Mouse (Mus musculus) neural tube, embryonic 14.5 days (tissue): ENCODE measurements around the gene Tiam1. TPM values are rescaled to one million over a fixed set of nuclear protein-coding genes. Genes with fewer than 3 reads are reported as not detected.

Experiments
- ATAC-seq: fragments of 200-750 bp; cut with Nextera tagmentation; 2 replicates; pipeline ENCODE4 v1.8.0; 2017; ENCODE audit warnings: low read depth, mild to moderate bottlenecking, moderate TSS enrichment, moderate library complexity
- H3K27ac ChIP-seq: fragments of 300-500 bp; sonication (generic); 2 replicates; pipeline ENCODE4 v1.5.1; 2014; ENCODE audit warnings: low read depth, mild to moderate bottlenecking, control low read depth, low read length, moderate library complexity, mixed read lengths
- H3K27me3 ChIP-seq: fragments of 300-500 bp; sonication (generic); 2 replicates; pipeline ENCODE4 v1.6.1; 2014; ENCODE audit warnings: low read length; ENCODE audit not compliant: control insufficient read depth, insufficient read depth
- H3K36me3 ChIP-seq: fragments of 300-500 bp; sonication (generic); 2 replicates; pipeline ENCODE4 v1.6.1; 2014; ENCODE audit warnings: low read length, mixed read lengths; ENCODE audit not compliant: control insufficient read depth, insufficient read depth
- H3K4me1 ChIP-seq: fragments of 300-500 bp; sonication (generic); 2 replicates; pipeline ENCODE4 v1.6.1; 2014; ENCODE audit warnings: low read length; ENCODE audit not compliant: control insufficient read depth, insufficient read depth
- H3K4me2 ChIP-seq: fragments of 300-500 bp; sonication (generic); 2 replicates; pipeline ENCODE4 v1.6.1; 2014; ENCODE audit warnings: mild to moderate bottlenecking, low read depth, low read length, control low read depth
- H3K4me3 ChIP-seq: fragments of 300-500 bp; sonication (generic); 2 replicates; pipeline ENCODE4 v1.5.1; 2014; ENCODE audit warnings: low read depth, low read length, control low read depth, mixed read lengths
- H3K9ac ChIP-seq: fragments of 300-500 bp; sonication (generic); replicated peaks from 2 replicates; pipeline ENCODE4 v1.6.1; 2014; ENCODE audit warnings: low read depth, mild to moderate bottlenecking, control low read depth, low read length, mixed read lengths
- H3K9me3 ChIP-seq: fragments of 300-500 bp; sonication (generic); 2 replicates; pipeline ENCODE4 v1.6.1; 2016; ENCODE audit warnings: low read length; ENCODE audit not compliant: control insufficient read depth
- WGBS: fragments of 180-500 bp; shearing (Covaris S2); extraction: QIAGEN DNeasy Blood & Tissue Kit; methylation state at CpG from one replicate; pipeline ENCODE4 v1.1.7; 2014; 5-methylcytosine and 5-hydroxymethylcytosine counted together
- polyA plus RNA-seq: library from polyadenylated mRNA; unstranded; fragments of >200 nt; fragmentation: Nextera tagmentation; extraction: Ambion mirVana; gene quantifications from 2 replicates; pipeline ENCODE4 v1.2.1, GENCODE M21; 2014

Tiam1 gene
- polyA plus RNA-seq, 1 experiment from 2014 or later, result 34.8 TPM

DNA sequence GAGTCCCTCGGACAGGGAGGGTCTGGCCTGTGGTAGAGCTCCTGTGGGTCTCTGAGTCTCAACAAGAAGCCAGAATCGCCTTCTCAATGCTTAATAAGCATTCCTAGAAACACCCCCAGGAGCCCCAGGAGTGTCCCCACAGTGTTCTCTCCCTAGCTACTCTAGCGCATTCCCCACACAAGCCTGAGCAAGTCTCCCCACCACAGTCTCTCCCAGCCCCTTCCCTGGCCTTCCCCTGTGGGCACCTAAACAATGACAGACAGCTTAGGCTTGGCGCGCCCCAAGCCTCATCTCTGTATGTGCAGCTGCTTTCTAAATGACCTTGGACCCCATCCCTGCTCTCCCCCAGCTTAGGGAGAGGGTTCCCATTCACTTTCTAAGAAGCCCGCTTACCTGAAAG is 7.3 kb upstream of the Tiam1 start:
- Histone ChIP-seq H3K4me1 (no peaks in the 10 kb centered on the region), H3K9ac (no peak overlapping the region), H3K27me3 (no peaks in the 10 kb centered on the region), H3K4me3 (no peak overlapping the region), H3K36me3 (no peaks in the 10 kb centered on the region), H3K4me2 (no peak overlapping the region), H3K27ac (no peak overlapping the region), H3K9me3 (no peaks in the 10 kb centered on the region)
- ATAC-seq, result no peak
- WGBS, result 84% methylated on average over 6 of the region's 6 CpGs

DNA sequence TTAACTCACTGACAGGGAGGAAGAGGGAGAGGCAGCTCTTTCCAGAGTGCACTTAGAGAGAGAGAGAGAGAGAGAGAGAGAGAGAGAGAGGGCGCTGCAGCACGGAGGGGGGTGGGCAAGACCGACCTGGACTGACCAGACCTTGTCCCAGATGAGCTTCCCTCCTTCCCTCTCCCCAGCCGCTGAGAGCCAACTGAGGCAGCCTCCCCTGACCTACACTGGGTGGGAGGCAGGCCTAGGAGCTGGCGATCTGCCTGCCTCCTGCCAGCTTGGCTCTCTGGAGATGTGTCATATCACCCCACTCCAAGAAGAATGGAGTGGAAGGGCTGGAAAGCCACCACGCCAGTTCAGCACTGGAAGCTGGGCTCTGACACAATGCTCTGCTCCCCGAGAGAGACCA is 6.6 kb upstream of the Tiam1 start:
- ATAC-seq, result no peak

DNA sequence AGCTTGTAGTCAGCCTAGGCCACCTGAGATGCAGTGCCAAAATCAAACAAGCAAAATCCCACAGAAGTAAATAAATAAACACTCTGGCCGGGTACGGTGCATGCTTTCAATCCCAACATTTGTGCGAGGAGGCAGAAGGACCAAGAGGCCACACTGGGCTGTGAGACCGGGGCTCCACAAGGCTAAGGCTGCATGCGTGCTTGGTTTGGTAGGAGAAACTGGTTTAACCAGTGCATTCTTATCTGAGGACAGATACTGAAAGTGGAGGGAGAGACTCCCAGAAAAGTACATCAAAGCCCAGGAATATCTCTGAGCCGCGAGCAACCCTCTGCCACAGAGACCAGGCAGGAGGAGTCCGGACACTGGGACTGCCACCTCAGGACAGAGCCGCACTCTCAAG is 5.8 kb upstream of the Tiam1 start:
- H3K4me1 ChIP-seq, result no peaks in the 10 kb centered on the region
- no peaks in the 10 kb centered on the region for H3K27me3 ChIP-seq
- H3K9ac ChIP-seq, result no peak overlapping the region
- H3K4me2 ChIP-seq, result no peak overlapping the region
- H3K36me3 ChIP-seq, result no peaks in the 10 kb centered on the region
- no peaks in the 10 kb centered on the region for H3K9me3 ChIP-seq
- H3K27ac ChIP-seq, result no peak overlapping the region
- 87% methylated on average over 9 of the region's 9 CpGs for WGBS
- H3K4me3 ChIP-seq, result no peak overlapping the region
- ATAC-seq, result no peak

More for the DNA sequence above, 6.6 kb upstream of the Tiam1 start:
- no peak overlapping the region for H3K27ac ChIP-seq
- no peaks in the 10 kb centered on the region for H3K4me1 ChIP-seq
- no peak overlapping the region for H3K4me2 ChIP-seq
- no peaks in the 10 kb centered on the region for H3K9me3 ChIP-seq
- H3K27me3 ChIP-seq, result no peaks in the 10 kb centered on the region
- no peaks in the 10 kb centered on the region for H3K36me3 ChIP-seq
- 60% methylated on average over 7 of the region's 7 CpGs for WGBS
- no peak overlapping the region for H3K4me3 ChIP-seq
- H3K9ac ChIP-seq, result no peak overlapping the region

GRCm38 (mm10) chr16:90145244-90145643 is 1.7 kb upstream of the Tiam1 start:
- no peak for ATAC-seq
- H3K4me2 ChIP-seq, result no peak overlapping the region
- WGBS, result 63% methylated on average over 1 of the region's 1 CpGs
- H3K4me1 ChIP-seq, result peaks cover 5% of the 10 kb centered on the region; the same call in 1 of the 2 replicates
- no peak overlapping the region for H3K4me3 ChIP-seq
- no peak overlapping the region for H3K9ac ChIP-seq
- H3K27ac ChIP-seq, result no peak overlapping the region
- H3K9me3 ChIP-seq, result no peaks in the 10 kb centered on the region
- no peaks in the 10 kb centered on the region for H3K36me3 ChIP-seq
- H3K27me3 ChIP-seq, result 0 out of 2 replicates have a peak, but pooled peaks cover 4% of the 10 kb centered on the region

- Histone ChIP-seq H3K4me3 (peak overlapping the region; percentile 49), H3K27ac (no peak overlapping the region), H3K4me2 (peak overlapping the region; percentile 68), H3K27me3 (0 out of 2 replicates have a peak, but pooled peaks cover 4% of the 10 kb centered on the region), H3K9me3 (no peaks in the 10 kb centered on the region), H3K9ac (peak overlapping the region; percentile 66), H3K4me1 (peaks cover 12% of the 10 kb centered on the region; the same call in 1 of the 2 replicates), H3K36me3 (no peaks in the 10 kb centered on the region)
- ATAC-seq, result no peak
- 10% methylated on average over 13 of the region's 13 CpGs for WGBS
Measured at GRCm38 (mm10) chr16:90144541-90144940, 972 bp upstream of the Tiam1 start.

DNA sequence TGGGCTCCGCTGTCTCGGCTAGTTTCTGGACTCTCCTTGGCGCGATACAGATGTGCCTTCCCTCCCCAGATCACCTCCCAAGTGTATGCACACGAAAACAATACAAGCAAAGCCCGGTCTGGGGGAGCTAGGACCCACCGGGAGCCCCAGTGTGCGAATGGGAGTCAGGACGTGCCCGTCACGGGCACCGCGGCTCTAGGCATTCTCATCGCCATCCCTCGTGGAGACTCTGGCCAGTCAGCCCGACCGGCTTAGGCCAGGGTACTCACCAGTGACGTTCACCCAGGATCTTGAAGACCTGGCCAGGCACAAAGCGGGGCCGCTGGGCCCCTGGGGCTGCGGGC is 181 bp downstream of the Tiam1 start:
- Histone ChIP-seq H3K9ac (peak overlapping the region; percentile 79), H3K36me3 (no peaks in the 10 kb centered on the region), H3K27ac (peak overlapping the region; percentile 89), H3K4me2 (peak overlapping the region; percentile 68), H3K9me3 (no peaks in the 10 kb centered on the region), H3K4me1 (peaks cover 13% of the 10 kb centered on the region; the same call in 1 of the 2 replicates), H3K27me3 (0 out of 2 replicates have a peak, but pooled peaks cover 4% of the 10 kb centered on the region), H3K4me3 (peak overlapping the region; percentile 49)
- ATAC-seq, result peak; percentile 72
- WGBS, result 0% methylated on average over 21 of the region's 21 CpGs

- H3K27ac ChIP-seq, result peak overlapping the region; percentile 89
- no peaks in the 10 kb centered on the region for H3K36me3 ChIP-seq
- peak overlapping the region; percentile 49 for H3K4me3 ChIP-seq
- peak; percentile 12 for ATAC-seq
- H3K4me2 ChIP-seq, result peak overlapping the region; percentile 68
- H3K27me3 ChIP-seq, result 0 out of 2 replicates have a peak, but pooled peaks cover 4% of the 10 kb centered on the region
- H3K9ac ChIP-seq, result peak overlapping the region; percentile 79
- H3K9me3 ChIP-seq, result no peaks in the 10 kb centered on the region
- under 1% methylated on average over 57 of the region's 57 CpGs for WGBS
- H3K4me1 ChIP-seq, result peaks cover 13% of the 10 kb centered on the region; the same call in 1 of the 2 replicates
Measured at GRCm38 (mm10) chr16:90142574-90143415, 774 bp downstream of the Tiam1 start.

DNA sequence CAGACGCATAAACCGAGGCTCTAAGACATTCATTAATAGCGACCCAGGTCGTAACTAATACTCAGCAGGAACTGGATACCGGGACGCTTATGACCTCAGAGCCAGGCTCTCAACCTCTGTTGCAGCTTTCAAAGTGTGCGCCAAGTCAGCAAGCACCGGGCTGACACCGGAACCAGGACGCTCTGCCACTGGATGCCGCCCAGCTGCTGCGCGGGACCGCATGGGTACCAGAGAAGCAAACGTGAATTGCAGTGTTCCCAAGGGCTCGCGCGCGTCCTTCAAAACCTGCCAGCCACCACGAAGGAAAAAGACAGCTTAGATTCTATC is 1.4 kb downstream of the Tiam1 start:
- Histone ChIP-seq H3K27ac (peak overlapping the region; percentile 89), H3K27me3 (0 out of 2 replicates have a peak, but pooled peaks cover 4% of the 10 kb centered on the region), H3K4me3 (peak overlapping the region; percentile 49), H3K9ac (peak overlapping the region; percentile 79), H3K9me3 (no peaks in the 10 kb centered on the region), H3K4me1 (peaks cover 13% of the 10 kb centered on the region; the same call in 1 of the 2 replicates), H3K36me3 (no peaks in the 10 kb centered on the region), H3K4me2 (peak overlapping the region; percentile 68)
- 1% methylated on average over 20 of the region's 20 CpGs for WGBS
- ATAC-seq, result no peak

- 26% methylated on average over 9 of the region's 9 CpGs for WGBS
- Histone ChIP-seq H3K9me3 (no peaks in the 10 kb centered on the region), H3K27ac (no peak overlapping the region), H3K27me3 (0 out of 2 replicates have a peak, but pooled peaks cover 4% of the 10 kb centered on the region), H3K9ac (peak overlapping the region; percentile 79; the same call in 1 of the 2 replicates), H3K36me3 (no peaks in the 10 kb centered on the region), H3K4me1 (peaks cover 13% of the 10 kb centered on the region; the same call in 1 of the 2 replicates), H3K4me3 (peak overlapping the region; percentile 49), H3K4me2 (peak overlapping the region; percentile 68)
- no peak for ATAC-seq
Measured at GRCm38 (mm10) chr16:90141556-90141955, 2.0 kb downstream of the Tiam1 start.
